ENCODE assay signal across 24 mouse cellular contexts in the genomic region with DNA sequence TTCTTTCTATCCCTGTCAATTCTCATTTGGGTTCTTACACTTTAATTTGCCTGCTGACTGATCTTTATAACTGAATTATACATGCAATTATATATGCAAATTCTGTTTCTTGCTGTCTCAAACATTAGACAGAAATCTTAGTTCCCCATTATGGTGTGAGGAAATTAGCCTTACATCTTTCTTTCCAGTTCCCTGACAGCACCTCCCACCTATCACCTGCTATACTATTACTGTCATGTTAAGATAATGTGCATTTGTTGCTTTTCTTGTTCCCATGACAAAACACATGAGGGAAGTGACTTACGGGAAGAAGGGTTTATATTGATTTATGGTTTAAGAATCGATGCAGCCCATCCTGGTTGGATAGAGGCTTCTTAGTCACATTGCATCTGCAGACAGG.
"Had no signal": no experiment of that assay in that cellular context is flagged by ENCODE, and none has a peak within 500 bp of the region (broad histone marks: within the 10 kb centered on the region; RNA-seq: fewer than 3 reads in every experiment).

No protein-coding gene starts in this region.

- DNase-seq: kidney, adult 8-10 months; kidney, postnatal 14 days; kidney, postnatal 4 days; layer of hippocampus, adult 9-11 months; liver; lung, adult 18-20 months; lung, postnatal 14 days; lung, postnatal 4 days; retina, postnatal 1 day; right cerebral cortex, postnatal 14 days; right cerebral cortex, postnatal 4 days; thymus, adult 18-20 months; thymus, postnatal 36 days had no signal

- H3K4me2 ChIP-seq: kidney, embryonic 15.5 days; limb, embryonic 13.5 days; liver, embryonic 12.5 days; liver, embryonic 15.5 days; lung, embryonic 15.5 days; midbrain, embryonic 12.5 days; neural tube, embryonic 13.5 days; stomach, embryonic 15.5 days had no signal

- H3K27ac ChIP-seq: kidney, embryonic 15.5 days; limb, embryonic 10.5 days; limb, embryonic 13.5 days; liver, embryonic 12.5 days; liver, embryonic 15.5 days; lung, embryonic 15.5 days; midbrain, embryonic 12.5 days; neural tube, embryonic 13.5 days; stomach, embryonic 15.5 days had no signal

- H3K4me3 ChIP-seq: kidney, embryonic 15.5 days; limb, embryonic 10.5 days; limb, embryonic 13.5 days; liver, embryonic 12.5 days; liver, embryonic 15.5 days; lung, embryonic 15.5 days; midbrain, embryonic 12.5 days; myocyte; neural tube, embryonic 13.5 days; stomach, embryonic 15.5 days had no signal

- H3K9me3 ChIP-seq: kidney, embryonic 15.5 days; limb, embryonic 10.5 days; limb, embryonic 13.5 days; liver, embryonic 12.5 days; liver, embryonic 15.5 days; lung, embryonic 15.5 days; midbrain, embryonic 12.5 days; neural tube, embryonic 13.5 days; stomach, embryonic 15.5 days had no signal

- H3K9ac ChIP-seq: kidney, embryonic 15.5 days; limb, embryonic 13.5 days; liver, embryonic 12.5 days; liver, embryonic 15.5 days; lung, embryonic 15.5 days; midbrain, embryonic 12.5 days; neural tube, embryonic 13.5 days; stomach, embryonic 15.5 days had no signal

- H3K4me1 ChIP-seq: liver, embryonic 12.5 days; liver, embryonic 15.5 days; lung, embryonic 15.5 days; midbrain, embryonic 12.5 days; neural tube, embryonic 13.5 days; stomach, embryonic 15.5 days had no signal

- H3K36me3 ChIP-seq: kidney, embryonic 15.5 days; limb, embryonic 10.5 days; limb, embryonic 13.5 days; liver, embryonic 12.5 days; liver, embryonic 15.5 days; lung, embryonic 15.5 days; midbrain, embryonic 12.5 days; neural tube, embryonic 13.5 days; stomach, embryonic 15.5 days had no signal

- H3K27me3 ChIP-seq: kidney, embryonic 15.5 days; limb, embryonic 13.5 days; liver, embryonic 12.5 days; liver, embryonic 15.5 days; lung, embryonic 15.5 days; midbrain, embryonic 12.5 days; neural tube, embryonic 13.5 days; stomach, embryonic 15.5 days had no signal

- ATAC-seq: liver, embryonic 12.5 days; midbrain, embryonic 16.5 days had no signal
